Mouse (Mus musculus) heart, embryonic 10.5 days (tissue): Measurements from ENCODE around the gene Scn7a. TPM values are rescaled to one million over a fixed set of nuclear protein-coding genes. Genes with fewer than 3 reads are reported as not detected.
A peak's percentile ranks its signal among the peaks of the same experiment; 100 is the strongest.

Source experiments
- DNase-seq: peaks from one replicate; pipeline ENCODE4 v3.0.0-alpha.2; 2017; ENCODE audit warnings: low spot score
- H3K27ac ChIP-seq: fragments of 300-500 bp; sonication (generic); 2 replicates; pipeline ENCODE4 v1.5.1; 2016; ENCODE audit warnings: mild to moderate bottlenecking
- H3K27me3 ChIP-seq: fragments of 300-500 bp; sonication (generic); 2 replicates; pipeline ENCODE4 v1.6.1; 2016; ENCODE audit warnings: mild to moderate bottlenecking; ENCODE audit not compliant: poor library complexity, insufficient read depth, severe bottlenecking
- H3K36me3 ChIP-seq: fragments of 300-500 bp; sonication (generic); 2 replicates; pipeline ENCODE4 v1.6.1; 2016; ENCODE audit warnings: mild to moderate bottlenecking, moderate library complexity
- H3K4me1 ChIP-seq: fragments of 300-500 bp; sonication (generic); 2 replicates; pipeline ENCODE4 v1.6.1; 2016; ENCODE audit warnings: mild to moderate bottlenecking
- H3K4me3 ChIP-seq: fragments of 300-500 bp; sonication (generic); 2 replicates; pipeline ENCODE4 v1.5.1; 2016; ENCODE audit warnings: mild to moderate bottlenecking, moderate library complexity
- H3K9me3 ChIP-seq: fragments of 300-500 bp; sonication (generic); 2 replicates; pipeline ENCODE4 v1.6.1; 2016; ENCODE audit warnings: mild to moderate bottlenecking, moderate library complexity
- whole genome bisulfite sequencing: fragments of 180-500 bp; shearing (Covaris S2); methylation state at CpG from one replicate; pipeline ENCODE4 v1.1.7; 2016; 5-methylcytosine and 5-hydroxymethylcytosine counted together
- polyA plus RNA-seq: library from polyadenylated mRNA; unstranded; fragments of >200 nt; fragmentation: Nextera tagmentation; extraction: Ambion mirVana; gene quantifications from 2 replicates; pipeline ENCODE4 v1.2.1, GENCODE M21; 2016

Scn7a gene
- 0.83 and 0.96 TPM in 2 replicates for polyA plus RNA-seq

- no peaks in the 10 kb centered on the region for H3K36me3 ChIP-seq
- peak within 1 kb of the TSS; percentile 57 for H3K27ac ChIP-seq
- H3K27me3 ChIP-seq: no peaks in the 10 kb centered on the region
- H3K4me1 ChIP-seq: peaks cover 8% of the 10 kb centered on the region; the same call in 1 of the 2 replicates
- no peaks in the 10 kb centered on the region for H3K9me3 ChIP-seq
- peak within 1 kb of the TSS; percentile 52 for H3K4me3 ChIP-seq
- DNase-seq: peak; percentile 75
- 12% methylated on average over 6 of the region's 6 CpGs for WGBS
Observed at GRCm38 (mm10) chr2:66784765-66785164, at the start of gene Scn7a. Scn7a (minus strand) TSS chr2:66784914.

DNA sequence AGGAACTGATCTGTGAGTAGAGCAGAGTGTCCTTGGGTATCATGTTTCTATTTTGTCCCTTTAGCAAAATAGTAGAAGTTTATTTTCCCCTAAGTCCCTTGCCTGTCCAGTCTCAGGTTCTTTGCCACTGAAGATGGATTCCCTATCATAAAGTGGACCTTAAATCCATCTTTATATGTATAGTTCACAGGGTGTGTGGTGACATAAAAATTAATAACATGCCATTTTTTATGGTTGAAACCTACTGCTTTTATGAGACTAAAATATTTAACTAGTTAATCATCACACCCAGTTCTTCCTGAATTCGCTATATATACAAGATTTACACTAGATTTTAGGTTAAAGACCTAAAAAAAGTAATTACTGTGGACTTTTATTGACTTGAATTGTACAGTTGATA is 43.0 kb upstream of the Scn7a start:
- Histone ChIP-seq H3K36me3 (no peaks in the 10 kb centered on the region), H3K4me1 (no peaks in the 10 kb centered on the region), H3K4me3 (no peak overlapping the region), H3K27me3 (no peaks in the 10 kb centered on the region), H3K9me3 (no peaks in the 10 kb centered on the region), H3K27ac (no peak overlapping the region)
- 72% methylated on average over 1 of the region's 1 CpGs for WGBS
- no peak for DNase-seq

DNA sequence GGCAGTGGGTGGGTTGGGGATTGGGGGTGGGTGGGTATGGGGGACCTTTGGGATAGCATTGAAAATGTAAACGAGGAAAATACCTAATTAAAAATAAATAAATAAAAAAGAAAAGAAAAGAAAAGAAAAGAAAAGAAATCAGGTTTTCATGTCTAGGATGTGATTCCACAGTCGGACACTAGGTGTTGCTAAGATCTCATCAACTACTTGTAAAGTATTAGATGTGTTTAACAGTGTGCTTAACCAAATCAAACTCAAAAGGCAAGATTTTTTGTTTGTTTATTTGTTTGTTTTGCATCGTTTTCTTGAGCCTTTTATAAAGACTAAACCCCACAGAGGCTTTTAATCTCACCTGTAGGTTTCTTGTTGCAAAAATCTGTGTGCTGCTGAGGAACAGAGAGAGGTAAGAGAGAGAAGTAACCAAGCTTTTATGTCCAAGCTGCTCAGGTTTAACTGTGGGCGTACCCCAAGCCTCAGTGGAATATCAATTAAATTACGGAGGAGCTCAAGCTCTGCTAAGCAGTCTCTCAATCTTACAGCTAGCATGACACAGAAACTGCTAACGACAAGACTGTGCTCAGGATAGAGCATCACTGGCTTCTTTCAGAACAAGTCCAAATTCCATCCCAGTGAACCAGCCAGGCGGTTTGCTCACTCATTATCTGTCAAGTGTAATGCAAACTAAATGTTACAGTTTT is 35.3 kb upstream of the Scn7a start:
- 40% methylated on average over 7 of the region's 7 CpGs for WGBS
- H3K27me3 ChIP-seq: no peaks in the 10 kb centered on the region
- no peaks in the 10 kb centered on the region for H3K4me1 ChIP-seq
- H3K27ac ChIP-seq: no peak overlapping the region
- H3K36me3 ChIP-seq: no peaks in the 10 kb centered on the region
- H3K4me3 ChIP-seq: no peak overlapping the region
- H3K9me3 ChIP-seq: no peaks in the 10 kb centered on the region
- no peak for DNase-seq

DNA sequence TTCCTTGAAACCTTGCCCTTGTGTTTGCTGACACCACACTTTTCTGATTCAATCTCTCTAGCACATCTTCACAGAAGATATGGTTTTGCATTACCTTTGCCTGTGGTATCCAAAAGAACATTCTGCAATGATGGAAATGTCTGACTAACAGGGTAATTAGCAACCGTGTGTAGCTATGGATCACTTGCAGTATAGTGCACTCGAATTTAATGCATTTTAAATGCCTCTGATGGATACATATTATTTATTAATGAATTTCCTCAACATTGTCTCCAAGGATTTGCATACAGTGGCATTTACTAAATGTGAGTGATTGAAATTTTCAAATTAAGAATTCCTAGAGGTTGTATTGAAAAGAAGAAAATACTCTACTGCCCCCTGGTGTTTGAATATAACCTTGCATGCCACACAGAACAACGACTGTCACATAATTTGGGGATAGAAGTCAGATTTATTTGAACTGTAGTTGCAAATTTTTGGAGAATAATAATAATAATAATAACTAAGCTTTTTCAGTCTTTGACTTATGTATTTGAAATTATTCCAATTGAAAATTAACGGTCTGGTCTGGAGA is 15.0 kb upstream of the Scn7a start:
- Histone ChIP-seq H3K27ac (no peak overlapping the region), H3K27me3 (no peaks in the 10 kb centered on the region), H3K4me1 (no peaks in the 10 kb centered on the region), H3K9me3 (no peaks in the 10 kb centered on the region), H3K36me3 (no peaks in the 10 kb centered on the region), H3K4me3 (no peak overlapping the region)
- no peak for DNase-seq
- 47% methylated on average over 4 of the region's 4 CpGs for WGBS

DNA sequence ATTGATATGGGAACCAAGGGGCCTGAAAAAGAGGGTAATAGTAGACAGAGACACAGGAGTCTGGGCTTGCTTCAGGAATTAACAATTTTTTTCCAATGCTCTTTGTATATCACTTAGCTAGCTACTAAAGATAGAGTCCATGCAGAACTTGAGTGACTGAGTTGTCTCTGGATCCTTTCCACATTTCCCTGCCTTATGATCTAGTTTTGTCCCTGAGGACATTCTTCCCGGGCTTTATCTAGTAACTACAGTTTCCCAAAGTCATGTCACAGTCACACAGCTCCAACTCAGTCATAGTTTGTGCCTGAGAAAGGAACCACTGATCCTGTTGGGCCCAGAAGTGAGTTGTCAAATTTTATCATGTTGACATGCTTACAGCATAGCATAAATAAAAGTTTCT is 12.8 kb upstream of the Scn7a start:
- 35% methylated on average over 1 of the region's 1 CpGs for WGBS

GRCm38 (mm10) chr2:66791629-66792028 is 6.9 kb upstream of the Scn7a start:
- 89% methylated on average over 1 of the region's 1 CpGs for WGBS
- H3K4me1 ChIP-seq: no peaks in the 10 kb centered on the region
- no peaks in the 10 kb centered on the region for H3K9me3 ChIP-seq
- no peak overlapping the region for H3K4me3 ChIP-seq
- DNase-seq: no peak
- no peaks in the 10 kb centered on the region for H3K27me3 ChIP-seq
- no peak overlapping the region for H3K27ac ChIP-seq
- H3K36me3 ChIP-seq: no peaks in the 10 kb centered on the region

More for the DNA sequence above, 12.8 kb upstream of the Scn7a start:
- Histone ChIP-seq H3K4me1 (no peaks in the 10 kb centered on the region), H3K36me3 (no peaks in the 10 kb centered on the region), H3K9me3 (no peaks in the 10 kb centered on the region), H3K27ac (no peak overlapping the region), H3K4me3 (no peak overlapping the region), H3K27me3 (no peaks in the 10 kb centered on the region)
- DNase-seq: no peak

GRCm38 (mm10) chr2:66780884-66781283 is 3.8 kb downstream of the Scn7a start:
- WGBS: 87% methylated on average over 2 of the region's 2 CpGs
- Histone ChIP-seq H3K9me3 (no peaks in the 10 kb centered on the region), H3K4me3 (no peak overlapping the region), H3K36me3 (no peaks in the 10 kb centered on the region), H3K27me3 (no peaks in the 10 kb centered on the region), H3K4me1 (peaks cover 8% of the 10 kb centered on the region; the same call in 1 of the 2 replicates), H3K27ac (no peak overlapping the region)
- DNase-seq: no peak

- H3K27me3 ChIP-seq: no peaks in the 10 kb centered on the region
- WGBS: 78% methylated on average over 2 of the region's 2 CpGs
- H3K4me1 ChIP-seq: no peaks in the 10 kb centered on the region
- no peaks in the 10 kb centered on the region for H3K9me3 ChIP-seq
- no peak overlapping the region for H3K27ac ChIP-seq
- H3K36me3 ChIP-seq: no peaks in the 10 kb centered on the region
- no peak overlapping the region for H3K4me3 ChIP-seq
- DNase-seq: no peak
Observed at GRCm38 (mm10) chr2:66767980-66768379, 16.7 kb downstream of the Scn7a start.

DNA sequence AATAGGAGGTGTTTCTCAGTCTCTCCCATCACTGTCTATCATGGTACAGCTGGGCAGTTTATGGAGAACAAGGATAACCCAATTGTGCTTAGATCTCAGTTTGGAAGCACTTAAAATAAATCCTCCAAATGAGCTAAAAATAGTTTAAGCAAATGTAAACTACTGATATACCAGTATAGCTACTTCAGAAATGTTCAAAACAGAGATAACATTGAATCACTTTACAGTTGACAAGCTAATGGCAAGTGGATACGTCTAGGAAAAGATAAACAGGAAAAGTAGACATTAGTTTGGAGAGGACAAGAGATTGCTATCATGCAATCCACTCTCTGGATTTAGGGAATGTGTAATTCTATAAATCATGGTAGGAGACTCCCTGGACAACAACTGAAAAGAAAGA is 19.5 kb downstream of the Scn7a start:
- DNase-seq: no peak
- no peaks in the 10 kb centered on the region for H3K4me1 ChIP-seq
- no peak overlapping the region for H3K27ac ChIP-seq
- no peaks in the 10 kb centered on the region for H3K9me3 ChIP-seq
- no peaks in the 10 kb centered on the region for H3K27me3 ChIP-seq
- WGBS: 9% methylated on average over 1 of the region's 1 CpGs
- no peaks in the 10 kb centered on the region for H3K36me3 ChIP-seq
- H3K4me3 ChIP-seq: no peak overlapping the region

GRCm38 (mm10) chr2:66762905-66763304 is 21.8 kb downstream of the Scn7a start:
- Histone ChIP-seq H3K4me3 (no peak overlapping the region), H3K9me3 (no peaks in the 10 kb centered on the region), H3K36me3 (no peaks in the 10 kb centered on the region), H3K27me3 (no peaks in the 10 kb centered on the region), H3K27ac (no peak overlapping the region), H3K4me1 (no peaks in the 10 kb centered on the region)
- no peak for DNase-seq

DNA sequence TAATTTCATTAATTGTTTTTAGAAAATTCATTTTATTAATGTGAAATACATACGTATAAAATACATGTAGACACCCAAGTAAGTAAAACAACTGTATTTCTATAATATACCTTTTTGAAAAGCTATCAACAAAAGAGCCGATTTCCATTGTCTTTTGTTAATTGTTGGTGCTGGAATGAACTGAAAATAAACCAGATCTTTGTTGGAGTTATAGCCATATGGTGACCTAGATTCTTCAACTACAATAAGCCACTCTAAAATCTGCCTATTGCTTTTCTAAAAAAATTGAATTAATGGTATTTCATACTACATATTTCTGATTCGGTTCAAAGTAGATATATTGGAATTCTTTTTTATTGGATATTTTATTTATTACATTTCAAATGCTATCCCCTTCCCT is 56.7 kb downstream of the Scn7a start:
- no peaks in the 10 kb centered on the region for H3K4me1 ChIP-seq
- H3K9me3 ChIP-seq: no peaks in the 10 kb centered on the region
- DNase-seq: no peak
- no peak overlapping the region for H3K27ac ChIP-seq
- 83% methylated on average over 3 of the region's 3 CpGs for WGBS
- no peak overlapping the region for H3K4me3 ChIP-seq
- H3K36me3 ChIP-seq: no peaks in the 10 kb centered on the region
- H3K27me3 ChIP-seq: no peaks in the 10 kb centered on the region

DNA sequence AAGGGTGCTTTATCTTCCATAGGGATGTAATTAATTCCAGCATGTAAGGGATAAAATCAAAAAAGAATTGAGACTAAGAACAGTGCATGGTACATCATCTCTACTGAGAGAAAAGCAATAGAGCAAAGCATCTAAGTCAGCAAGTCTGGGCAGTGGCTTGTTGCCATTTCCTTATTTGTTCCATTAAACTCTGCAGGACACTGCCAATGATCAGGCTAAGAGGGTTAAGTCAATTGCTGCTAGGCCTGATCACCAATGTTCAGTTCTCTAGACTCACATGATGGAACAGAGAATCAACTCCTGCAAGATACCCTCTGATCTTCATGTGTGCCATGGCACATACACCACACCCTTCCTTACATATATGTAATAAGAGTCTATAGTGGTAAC is 57.1 kb downstream of the Scn7a start:
- Histone ChIP-seq H3K36me3 (no peaks in the 10 kb centered on the region), H3K27ac (no peak overlapping the region), H3K4me1 (no peaks in the 10 kb centered on the region), H3K9me3 (no peaks in the 10 kb centered on the region), H3K4me3 (no peak overlapping the region), H3K27me3 (no peaks in the 10 kb centered on the region)
- DNase-seq: no peak

DNA sequence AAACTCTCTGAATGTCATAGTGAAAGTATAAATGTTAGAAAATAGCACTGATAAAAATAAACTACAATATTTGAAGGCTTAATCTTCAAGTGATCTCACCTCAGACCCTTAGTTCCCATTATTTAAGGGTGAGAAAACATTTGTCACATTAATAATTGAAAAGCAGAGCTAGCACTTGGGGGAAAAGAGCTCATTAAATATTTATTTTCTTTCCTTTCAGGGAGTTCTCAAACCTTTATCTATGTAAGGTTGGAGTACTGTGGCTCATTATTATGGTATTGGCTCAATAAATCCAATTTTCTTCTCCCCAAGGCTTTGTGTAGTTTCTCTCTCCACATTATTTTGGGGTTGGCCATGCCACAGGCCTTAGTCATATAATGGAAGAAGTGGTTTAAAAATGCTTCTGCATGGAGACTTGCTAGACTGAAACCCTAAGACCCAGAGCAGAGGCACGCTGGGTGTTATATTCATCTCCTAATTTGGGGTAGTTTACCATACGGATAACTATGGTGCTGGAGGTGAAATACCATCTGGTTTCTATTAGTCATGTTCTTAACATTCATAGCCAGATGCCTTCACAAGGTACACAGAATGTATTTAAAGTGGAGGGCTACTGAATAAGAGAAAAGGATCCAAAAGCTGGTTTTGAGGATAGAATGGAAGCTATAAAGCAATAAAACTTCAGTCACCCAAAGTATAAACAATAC is 57.7 kb downstream of the Scn7a start:
- H3K4me1 ChIP-seq: no peaks in the 10 kb centered on the region
- WGBS: 69% methylated on average over 2 of the region's 2 CpGs

More for the DNA sequence above, 57.7 kb downstream of the Scn7a start:
- H3K36me3 ChIP-seq: no peaks in the 10 kb centered on the region
- no peak overlapping the region for H3K4me3 ChIP-seq
- H3K9me3 ChIP-seq: no peaks in the 10 kb centered on the region
- H3K27ac ChIP-seq: no peak overlapping the region
- DNase-seq: no peak
- H3K27me3 ChIP-seq: no peaks in the 10 kb centered on the region
